Comparison of ENCODE assay signal across 10 mouse cellular contexts in genomic region chr6:34760023-34760422, GRCm38 (mm10). TPM values are rescaled to one million over a fixed set of nuclear protein-coding genes. Genes with fewer than 3 reads are reported as not detected.
DNase-seq lines count a peak whose midpoint lies in the region; ATAC-seq lines count a peak whose summit lies in the region.
"Had no signal": no experiment of that assay in that cellular context is flagged by ENCODE, and none has a peak within 500 bp of the region (broad histone marks: within the 10 kb centered on the region; RNA-seq: fewer than 3 reads in every experiment).

No protein-coding gene starts in this region.

- H3K4me2 ChIP-seq in heart, embryonic 12.5 days, result no peak overlapping the region
- H3K4me2 ChIP-seq: hindbrain, embryonic 15.5 days had no signal

- no peaks in the 10 kb centered on the region for H3K4me1 ChIP-seq in heart, embryonic 12.5 days (replicated peaks)
- no peaks in the 10 kb centered on the region for H3K4me1 ChIP-seq in forebrain, embryonic 10.5 days
- H3K4me1 ChIP-seq: hindbrain, embryonic 15.5 days had no signal

- no peak overlapping the region for H3K27ac ChIP-seq in heart, embryonic 12.5 days (ENCODE audit: poor library complexity, severe bottlenecking)
- no peak overlapping the region for H3K27ac ChIP-seq in forebrain, embryonic 10.5 days
- H3K27ac ChIP-seq: hindbrain, embryonic 15.5 days had no signal

- H3K9ac ChIP-seq in heart, embryonic 12.5 days, result no peak overlapping the region
- H3K9ac ChIP-seq: hindbrain, embryonic 15.5 days had no signal

- 41% methylated on average over 4 of the region's 4 CpGs for WGBS in heart, embryonic 12.5 days
- 48% methylated on average over 4 of the region's 4 CpGs for WGBS in forebrain, embryonic 10.5 days

- H3K27me3 ChIP-seq in heart, embryonic 12.5 days (replicated peaks), result no peaks in the 10 kb centered on the region
- H3K27me3 ChIP-seq in forebrain, embryonic 10.5 days (ENCODE audit: poor library complexity, severe bottlenecking), result no peaks in the 10 kb centered on the region
- H3K27me3 ChIP-seq: hindbrain, embryonic 15.5 days had no signal

- DNase-seq in heart, adult 11 months, result peak; percentile 62
- peak; percentile 41 to 59 for DNase-seq in right cerebral cortex, adult 2 months (ENCODE audit: low spot score in 2 of 2)
- no peak for DNase-seq in right cerebral cortex, postnatal 36 days (ENCODE audit: low spot score in 2 of 2)
- DNase-seq in c-Kit-positive CD71-positive TER-119-negative erythroid progenitor cells, embryonic 14.5 days (ENCODE audit: low read depth), result peak; percentile 51
- DNase-seq in induced T-regulatory cell, adult 2 months (ENCODE audit: low read depth), result peak; percentile 64
- DNase-seq in forebrain, embryonic 10.5 days (ENCODE audit: extremely low spot score, low spot score), result no peak

- no peak overlapping the region for H3K4me3 ChIP-seq in heart, embryonic 12.5 days
- H3K4me3 ChIP-seq in forebrain, embryonic 10.5 days, result no peak overlapping the region
- H3K4me3 ChIP-seq: hindbrain, embryonic 15.5 days; myocyte had no signal

- peaks cover 90% of the 10 kb centered on the region for H3K36me3 ChIP-seq in heart, embryonic 12.5 days
- H3K36me3 ChIP-seq in forebrain, embryonic 10.5 days (replicated peaks), result peaks cover 82% of the 10 kb centered on the region

- H3K9me3 ChIP-seq in heart, embryonic 12.5 days (replicated peaks), result no peaks in the 10 kb centered on the region
- H3K9me3 ChIP-seq in forebrain, embryonic 10.5 days, result no peaks in the 10 kb centered on the region
- H3K9me3 ChIP-seq: hindbrain, embryonic 15.5 days had no signal

- ATAC-seq in heart, embryonic 12.5 days (ENCODE audit: insufficient number of reproducible peaks, low FRiP score), result no peak
- ATAC-seq in neutrophil, adult 5-6 weeks (ENCODE audit: extremely low read depth, insufficient number of reproducible peaks, low FRiP score, poor library complexity, severe bottlenecking), result peak; percentile 42; the same call in 1 of the 2 replicates

RNA-seq across cellular contexts. Expression of gene Agbl3, which starts 20.2 kb away (rescaled TPM):
- polyA plus RNA-seq in heart, embryonic 12.5 days (2016; fragmentation: Nextera tagmentation; extraction: Ambion mirVana), result 6.2 and 6.4 TPM in 2 replicates
- total RNA-seq in neutrophil, adult 5-6 weeks (2017), result 6.1 and 6.9 TPM in 2 replicates
- 2.4 and 3.0 TPM in 2 replicates for polyA plus RNA-seq in forebrain, embryonic 10.5 days (2016; fragmentation: Nextera tagmentation; extraction: Ambion mirVana)

Comparison
In these comparisons a context has a peak if more than half of its experiments do, and no peak if none do; other contexts are left out.
1. DNase-seq: peak in heart, adult 11 months (single experiment), right cerebral cortex, adult 2 months (2 of 2), c-Kit-positive CD71-positive TER-119-negative erythroid progenitor cells, embryonic 14.5 days (single experiment) and induced T-regulatory cell, adult 2 months (single experiment); none in right cerebral cortex, postnatal 36 days (0 of 2) and forebrain, embryonic 10.5 days (single experiment).